Mouse (Mus musculus): ENCODE data around the gene Kcnma1. TPM values are rescaled to one million over a fixed set of nuclear protein-coding genes. Genes with fewer than 3 reads are reported as not detected.

The Kcnma1 gene
- polyA plus RNA-seq, 1 experiment from 2014 or later = 2.1 TPM

- Histone ChIP-seq H3K9ac (ENCODE audit: low read depth, low read length) (no peak overlapping the region), H3K36me3 (ENCODE audit: insufficient read depth, low read length) (no peaks in the 10 kb centered on the region), H3K4me2 (ENCODE audit: low read length) (no peak overlapping the region), H3K4me1 (replicated peaks; ENCODE audit: insufficient read depth, low read length) (no peaks in the 10 kb centered on the region), H3K4me3 (replicated peaks; ENCODE audit: low read depth, low read length) (no peak overlapping the region), H3K27ac (no peak overlapping the region), H3K27me3 (ENCODE audit: insufficient read depth, low read length) (no peaks in the 10 kb centered on the region), H3K9me3 (replicated peaks; ENCODE audit: low read length) (no peaks in the 10 kb centered on the region)
- WGBS = 80% methylated on average over 4 of the region's 4 CpGs
- DNase-seq (ENCODE audit: low spot score) = no peak
- TF ChIP-seq CTCF (IDR thresholded peaks at IDR 0.05; ENCODE audit: low read depth) = no peak
- ATAC-seq (replicated peaks; ENCODE audit: low FRiP score, low read depth) = no peak
These were observed 157.3 kb downstream of the Kcnma1 start for GRCm38 (mm10) chr14:23857034-23857433.

- no peak for TF ChIP-seq CTCF (IDR thresholded peaks at IDR 0.05; ENCODE audit: low read depth)
- no peak for ATAC-seq (replicated peaks; ENCODE audit: low FRiP score, low read depth)
- WGBS = 35% methylated on average over 2 of the region's 2 CpGs
These were observed 159.3 kb downstream of the Kcnma1 start for GRCm38 (mm10) chr14:23854946-23855345.

DNA sequence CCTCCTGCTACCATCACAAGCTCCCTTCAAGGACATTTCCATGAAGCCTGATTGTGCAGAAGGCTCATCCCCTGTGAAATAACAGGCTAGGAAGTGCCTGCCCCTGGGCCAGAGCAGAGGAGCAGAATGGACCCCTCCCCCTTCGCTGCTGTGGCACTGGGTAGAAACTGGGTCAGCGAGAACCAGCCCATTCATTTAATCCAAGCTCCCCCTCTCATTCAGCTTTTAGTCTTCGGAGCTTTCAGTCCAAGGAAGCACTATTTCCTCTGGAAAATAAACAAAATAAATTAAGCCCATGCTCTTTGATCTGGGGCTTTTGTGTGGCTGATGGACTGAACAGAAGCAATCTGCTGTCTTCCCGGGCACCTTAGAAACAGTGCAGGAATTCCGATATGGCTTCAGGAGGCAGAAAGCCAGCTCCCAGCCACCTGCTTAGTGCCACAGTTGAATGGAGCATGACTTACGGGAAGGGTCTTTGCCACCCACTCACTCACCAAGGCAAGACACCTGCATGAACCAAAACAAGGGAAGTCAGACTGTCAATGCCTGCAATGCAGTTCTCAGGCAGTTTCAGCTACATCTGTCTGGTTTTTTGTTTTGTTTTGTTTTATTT lies 165.7 kb downstream of the Kcnma1 start:
- peak; percentile 52; the same call in 1 of the 2 replicates for ATAC-seq (replicated peaks; ENCODE audit: low FRiP score, low read depth)
- Histone ChIP-seq H3K9ac (ENCODE audit: low read depth, low read length) (no peak overlapping the region), H3K27me3 (ENCODE audit: insufficient read depth, low read length) (no peaks in the 10 kb centered on the region), H3K9me3 (replicated peaks; ENCODE audit: low read length) (no peaks in the 10 kb centered on the region), H3K36me3 (ENCODE audit: insufficient read depth, low read length) (no peaks in the 10 kb centered on the region), H3K4me1 (replicated peaks; ENCODE audit: insufficient read depth, low read length) (no peaks in the 10 kb centered on the region; the same call in 1 of the 2 replicates), H3K4me2 (ENCODE audit: low read length) (no peak overlapping the region), H3K4me3 (replicated peaks; ENCODE audit: low read depth, low read length) (no peak overlapping the region), H3K27ac (no peak overlapping the region)
- 11% methylated on average over 6 of the region's 6 CpGs for WGBS
- no peak for TF ChIP-seq CTCF (IDR thresholded peaks at IDR 0.05; ENCODE audit: low read depth)
- peak; percentile 57 for DNase-seq (ENCODE audit: low spot score)

More at GRCm38 (mm10) chr14:23854946-23855345, 159.3 kb downstream of the Kcnma1 start:
- Histone ChIP-seq H3K9ac (ENCODE audit: low read depth, low read length) (no peak overlapping the region), H3K4me1 (replicated peaks; ENCODE audit: insufficient read depth, low read length) (no peaks in the 10 kb centered on the region), H3K27ac (no peak overlapping the region), H3K4me2 (ENCODE audit: low read length) (no peak overlapping the region), H3K27me3 (ENCODE audit: insufficient read depth, low read length) (no peaks in the 10 kb centered on the region), H3K4me3 (replicated peaks; ENCODE audit: low read depth, low read length) (no peak overlapping the region), H3K36me3 (ENCODE audit: insufficient read depth, low read length) (no peaks in the 10 kb centered on the region), H3K9me3 (replicated peaks; ENCODE audit: low read length) (no peaks in the 10 kb centered on the region)
- no peak for DNase-seq (ENCODE audit: low spot score)

DNA sequence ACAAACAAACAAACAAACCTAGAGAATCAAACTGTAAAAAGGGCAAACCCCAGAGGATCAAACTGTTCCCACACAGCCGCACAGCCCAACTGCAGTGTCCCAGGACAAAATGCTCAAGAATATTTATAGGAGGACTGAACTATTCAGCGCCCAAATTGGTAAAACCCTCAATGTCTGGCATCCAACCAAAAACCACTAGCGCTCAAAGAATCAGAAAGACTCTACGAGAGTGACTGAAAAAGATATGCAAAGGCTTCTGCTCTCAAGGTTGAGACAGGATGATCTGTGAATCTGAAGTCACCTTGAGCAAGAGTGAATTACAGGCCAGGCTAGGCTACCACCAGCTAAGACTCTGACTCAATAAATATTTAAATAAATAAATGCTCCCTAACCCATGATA lies 167.6 kb downstream of the Kcnma1 start:
- TF ChIP-seq CTCF (IDR thresholded peaks at IDR 0.05; ENCODE audit: low read depth) = no peak
- Histone ChIP-seq H3K36me3 (ENCODE audit: insufficient read depth, low read length) (no peaks in the 10 kb centered on the region), H3K27ac (no peak overlapping the region), H3K4me1 (replicated peaks; ENCODE audit: insufficient read depth, low read length) (no peaks in the 10 kb centered on the region; the same call in 1 of the 2 replicates), H3K9ac (ENCODE audit: low read depth, low read length) (no peak overlapping the region), H3K27me3 (ENCODE audit: insufficient read depth, low read length) (no peaks in the 10 kb centered on the region), H3K4me3 (replicated peaks; ENCODE audit: low read depth, low read length) (no peak overlapping the region), H3K4me2 (ENCODE audit: low read length) (no peak overlapping the region), H3K9me3 (replicated peaks; ENCODE audit: low read length) (no peaks in the 10 kb centered on the region)
- ATAC-seq (replicated peaks; ENCODE audit: low FRiP score, low read depth) (no peak), DNase-seq (ENCODE audit: low spot score) (no peak)
- WGBS = 81% methylated on average over 4 of the region's 4 CpGs

GRCm38 (mm10) chr14:23842025-23842424 lies 172.3 kb downstream of the Kcnma1 start:
- Histone ChIP-seq H3K27ac (no peak overlapping the region), H3K9me3 (replicated peaks; ENCODE audit: low read length) (no peaks in the 10 kb centered on the region), H3K36me3 (ENCODE audit: insufficient read depth, low read length) (no peaks in the 10 kb centered on the region), H3K4me3 (replicated peaks; ENCODE audit: low read depth, low read length) (no peak overlapping the region), H3K27me3 (ENCODE audit: insufficient read depth, low read length) (no peaks in the 10 kb centered on the region), H3K9ac (ENCODE audit: low read depth, low read length) (no peak overlapping the region), H3K4me1 (replicated peaks; ENCODE audit: insufficient read depth, low read length) (no peaks in the 10 kb centered on the region), H3K4me2 (ENCODE audit: low read length) (no peak overlapping the region)
- DNase-seq (ENCODE audit: low spot score) (no peak), ATAC-seq (replicated peaks; ENCODE audit: low FRiP score, low read depth) (no peak)
- TF ChIP-seq CTCF (IDR thresholded peaks at IDR 0.05; ENCODE audit: low read depth) = no peak
- 85% methylated on average over 3 of the region's 3 CpGs for WGBS

GRCm38 (mm10) chr14:23839613-23840012 lies 174.7 kb downstream of the Kcnma1 start:
- Histone ChIP-seq H3K36me3 (ENCODE audit: insufficient read depth, low read length) (no peaks in the 10 kb centered on the region), H3K27ac (no peak overlapping the region), H3K27me3 (ENCODE audit: insufficient read depth, low read length) (no peaks in the 10 kb centered on the region), H3K4me2 (ENCODE audit: low read length) (no peak overlapping the region), H3K4me1 (replicated peaks; ENCODE audit: insufficient read depth, low read length) (peaks cover 4% of the 10 kb centered on the region; the same call in 1 of the 2 replicates), H3K9me3 (replicated peaks; ENCODE audit: low read length) (no peaks in the 10 kb centered on the region), H3K4me3 (replicated peaks; ENCODE audit: low read depth, low read length) (no peak overlapping the region), H3K9ac (ENCODE audit: low read depth, low read length) (no peak overlapping the region)
- WGBS = 54% methylated on average over 5 of the region's 5 CpGs
- no peak for TF ChIP-seq CTCF (IDR thresholded peaks at IDR 0.05; ENCODE audit: low read depth)
- ATAC-seq (replicated peaks; ENCODE audit: low FRiP score, low read depth) (no peak), DNase-seq (ENCODE audit: low spot score) (no peak)
